Mouse (Mus musculus): ENCODE measurements around the gene Chn2.

- TF ChIP-seq GATA1 (IDR thresholded peaks at IDR 0.05; ENCODE audit: low read length) (no peak), TAL1 (IDR thresholded peaks at IDR 0.05; ENCODE audit: low read length) (no peak)
Observed at GRCm38 (mm10) chr6:54329598-54329997, 290.2 kb downstream of the Chn2 start.

Measured in erythroblast, embryonic 14.5 days (primary cell).